Mouse (Mus musculus) MEL (cell line): ENCODE data around the gene Hmgn1.

Experiments
- CTCF ChIP-seq, 3 experiments: IDR thresholded peaks in 2 of 3; conservative IDR thresholded peaks in 1 of 3; 2 replicates each; pipeline ENCODE4 v1.5.1; 2011 to 2012; ENCODE audit warnings: low read length in 3 of 3, low read depth in 2 of 3, mild to moderate bottlenecking in 2 of 3, improper control_type of control experiment in 1 of 3, inconsistent platforms in 1 of 3, mixed read lengths in 1 of 3, moderate library complexity in 1 of 3; ENCODE audit not compliant: control insufficient read depth in 1 of 3, insufficient read depth in 1 of 3, poor library complexity in 1 of 3, severe bottlenecking in 1 of 3
- EP300 ChIP-seq, 2 experiments: IDR thresholded peaks; 2 replicates each; pipeline ENCODE4 v1.6.1; 2011; ENCODE audit warnings: improper control_type of control experiment in 2 of 2, low read length in 2 of 2, low read depth in 1 of 2, mild to moderate bottlenecking in 1 of 2
- ETS1 ChIP-seq: IDR thresholded peaks from 2 replicates; pipeline ENCODE4 v1.6.1; 2012; ENCODE audit warnings: low read depth, mild to moderate bottlenecking, inconsistent platforms, low read length, improper control_type of control experiment, moderate library complexity
- GATA1 ChIP-seq: IDR thresholded peaks from 2 replicates; pipeline ENCODE4 v1.6.1; 2011; ENCODE audit warnings: low read depth, low read length, improper control_type of control experiment
- HCFC1 ChIP-seq: IDR thresholded peaks from 2 replicates; pipeline ENCODE4 v1.6.1; 2012; ENCODE audit warnings: low read depth, mild to moderate bottlenecking, inconsistent platforms, low read length, improper control_type of control experiment, moderate library complexity
- JUND ChIP-seq: IDR thresholded peaks from 2 replicates; pipeline ENCODE4 v1.6.1; 2011; ENCODE audit warnings: low read depth, mild to moderate bottlenecking, improper control_type of control experiment, low read length
- MAFK ChIP-seq: IDR thresholded peaks from 2 replicates; pipeline ENCODE4 v1.6.1; 2011; ENCODE audit warnings: low read depth, mild to moderate bottlenecking, low read length, improper control_type of control experiment, borderline replicate concordance
- MEF2A ChIP-seq: IDR thresholded peaks from 2 replicates; pipeline ENCODE4 v1.6.1; 2014; ENCODE audit warnings: low read depth, mild to moderate bottlenecking, inconsistent platforms, low read length, improper control_type of control experiment; ENCODE audit not compliant: poor library complexity, insufficient replicate concordance, severe bottlenecking; ENCODE audit errors: extremely low read depth
- MXI1 ChIP-seq: IDR thresholded peaks from 2 replicates; pipeline ENCODE4 v1.6.1; 2011; ENCODE audit warnings: mild to moderate bottlenecking, low read depth, low read length, improper control_type of control experiment
- POLR2A ChIP-seq, 2 experiments: IDR thresholded peaks; 2 replicates each; pipeline ENCODE4 v1.6.1; 2011 to 2012; ENCODE audit warnings: low read length in 2 of 2, mild to moderate bottlenecking in 2 of 2, control low read depth in 1 of 2, improper control_type of control experiment in 1 of 2, low read depth in 1 of 2, moderate library complexity in 1 of 2; ENCODE audit not compliant: control insufficient read depth in 1 of 2, insufficient read depth in 1 of 2, poor library complexity in 1 of 2
- TCF12 ChIP-seq: IDR thresholded peaks from 2 replicates; pipeline ENCODE4 v1.6.1; 2014; ENCODE audit warnings: low read depth, mild to moderate bottlenecking, inconsistent platforms, low read length, improper control_type of control experiment, moderate library complexity
- ZC3H11A ChIP-seq: IDR thresholded peaks from 2 replicates; pipeline ENCODE4 v1.6.1; 2012; ENCODE audit warnings: low read depth, mild to moderate bottlenecking, inconsistent platforms, low read length, improper control_type of control experiment
- ZMIZ1 ChIP-seq: IDR thresholded peaks from 2 replicates; pipeline ENCODE4 v1.6.1; 2012; ENCODE audit warnings: low read depth, mild to moderate bottlenecking, inconsistent platforms, low read length, improper control_type of control experiment, moderate library complexity
- ZNF384 ChIP-seq: IDR thresholded peaks from 2 replicates; pipeline ENCODE4 v1.6.1; 2012; ENCODE audit warnings: low read depth, mild to moderate bottlenecking, inconsistent platforms, low read length, improper control_type of control experiment

DNA sequence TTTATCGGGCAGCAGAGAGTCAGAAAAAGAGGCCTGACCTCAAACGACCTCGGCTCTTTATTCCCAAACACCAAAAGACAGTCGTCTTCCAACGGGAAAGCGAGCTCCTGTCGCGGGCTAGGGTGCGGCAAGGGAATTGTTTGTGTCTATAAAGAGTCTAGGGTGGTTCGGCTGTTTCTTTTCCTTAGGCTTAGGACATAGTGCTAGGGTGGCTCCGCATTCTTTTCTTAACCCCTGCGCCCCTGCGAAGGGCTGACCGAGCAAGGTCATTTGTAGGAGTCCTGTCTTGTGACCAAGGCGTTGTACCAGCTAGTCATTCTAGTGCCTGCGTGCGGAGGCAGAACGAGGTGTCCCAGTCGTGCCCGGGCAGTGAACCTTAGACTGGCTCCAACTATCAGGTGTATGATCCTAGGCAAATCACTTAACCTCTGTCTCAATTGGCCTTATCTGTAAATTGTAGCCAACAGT, 44.3 kb downstream of the Hmgn1 start:
- no peak for TF ChIP-seq CTCF (IDR thresholded peaks at IDR 0.05 in 2 of 3, conservative IDR thresholded peaks at IDR 0.05 in 1 of 3; ENCODE audit: control insufficient read depth in 1 of 3, insufficient read depth in 1 of 3, low read depth in 2 of 3, low read length in 3 of 3, poor library complexity in 1 of 3, severe bottlenecking in 1 of 3)
- TF ChIP-seq JUND: no peak
- no peak for TF ChIP-seq TCF12
- TF ChIP-seq POLR2A (IDR thresholded peaks at IDR 0.05; ENCODE audit: control insufficient read depth in 1 of 2, insufficient read depth in 1 of 2, low read depth in 1 of 2, low read length in 2 of 2, poor library complexity in 1 of 2): no peak
- TF ChIP-seq ZC3H11A: no peak
- TF ChIP-seq GATA1: no peak
- no peak for TF ChIP-seq ETS1
- TF ChIP-seq MAFK: no peak
- no peak for TF ChIP-seq EP300 (IDR thresholded peaks at IDR 0.05; ENCODE audit: low read depth in 1 of 2, low read length in 2 of 2)
- no peak for TF ChIP-seq ZMIZ1
- TF ChIP-seq HCFC1: no peak
- no peak for TF ChIP-seq MXI1
- no peak for TF ChIP-seq ZNF384
- TF ChIP-seq MEF2A: no peak
